Mouse (Mus musculus) hindbrain, embryonic 11.5 days (tissue): ENCODE data around the gene Slc4a3. TPM values are rescaled to one million over a fixed set of nuclear protein-coding genes. Genes with fewer than 3 reads are reported as not detected.

Experiments
- ATAC-seq: fragments of 200-750 bp; cut with Nextera tagmentation; 2 replicates; pipeline ENCODE4 v1.8.0; 2017; ENCODE audit warnings: mild to moderate bottlenecking, moderate TSS enrichment, moderate library complexity; ENCODE audit not compliant: low FRiP score
- DNase-seq: peaks from one replicate; pipeline ENCODE4 v3.0.0-alpha.2; 2015; ENCODE audit warnings: low spot score
- H3K27ac ChIP-seq: fragments of 300-500 bp; sonication (generic); 2 replicates; pipeline ENCODE4 v1.5.1; 2014; ENCODE audit warnings: mild to moderate bottlenecking, low read depth, low read length
- H3K27me3 ChIP-seq: fragments of 300-500 bp; sonication (generic); 2 replicates; pipeline ENCODE4 v1.6.1; 2014; ENCODE audit warnings: mild to moderate bottlenecking, low read length, moderate library complexity, mixed read lengths; ENCODE audit not compliant: control insufficient read depth, insufficient read depth
- H3K36me3 ChIP-seq: fragments of 300-500 bp; sonication (generic); 2 replicates; pipeline ENCODE4 v1.6.1; 2014; ENCODE audit warnings: mild to moderate bottlenecking, low read length, moderate library complexity, mixed read lengths; ENCODE audit not compliant: control insufficient read depth, insufficient read depth
- H3K4me1 ChIP-seq: fragments of 300-500 bp; sonication (generic); replicated peaks from 2 replicates; pipeline ENCODE4 v1.6.1; 2014; ENCODE audit warnings: low read length, mixed read lengths; ENCODE audit not compliant: control insufficient read depth, insufficient read depth
- H3K4me2 ChIP-seq: fragments of 300-500 bp; sonication (generic); replicated peaks from 2 replicates; pipeline ENCODE4 v1.6.1; 2014; ENCODE audit warnings: mild to moderate bottlenecking, low read depth, low read length
- H3K4me3 ChIP-seq: fragments of 300-500 bp; sonication (generic); 2 replicates; pipeline ENCODE4 v1.5.1; 2014; ENCODE audit warnings: low read depth, low read length
- H3K9ac ChIP-seq: fragments of 300-500 bp; sonication (generic); 2 replicates; pipeline ENCODE4 v1.6.1; 2014; ENCODE audit warnings: low read depth, low read length
- H3K9me3 ChIP-seq: fragments of 300-500 bp; sonication (generic); 2 replicates; pipeline ENCODE4 v1.6.1; 2016; ENCODE audit warnings: low read length; ENCODE audit not compliant: control insufficient read depth
- WGBS: fragments of 180-500 bp; shearing (Covaris S2); extraction: QIAGEN DNeasy Blood & Tissue Kit; methylation state at CpG from one replicate; pipeline ENCODE4 v1.1.7; 2014; 5-methylcytosine and 5-hydroxymethylcytosine counted together
- polyA plus RNA-seq: library from polyadenylated mRNA; unstranded; fragments of >200 nt; fragmentation: Nextera tagmentation; extraction: Ambion mirVana; gene quantifications from 2 replicates; pipeline ENCODE4 v1.2.1, GENCODE M21; 2014

Slc4a3 gene
- 8.0 and 9.2 TPM in 2 replicates for polyA plus RNA-seq

DNA sequence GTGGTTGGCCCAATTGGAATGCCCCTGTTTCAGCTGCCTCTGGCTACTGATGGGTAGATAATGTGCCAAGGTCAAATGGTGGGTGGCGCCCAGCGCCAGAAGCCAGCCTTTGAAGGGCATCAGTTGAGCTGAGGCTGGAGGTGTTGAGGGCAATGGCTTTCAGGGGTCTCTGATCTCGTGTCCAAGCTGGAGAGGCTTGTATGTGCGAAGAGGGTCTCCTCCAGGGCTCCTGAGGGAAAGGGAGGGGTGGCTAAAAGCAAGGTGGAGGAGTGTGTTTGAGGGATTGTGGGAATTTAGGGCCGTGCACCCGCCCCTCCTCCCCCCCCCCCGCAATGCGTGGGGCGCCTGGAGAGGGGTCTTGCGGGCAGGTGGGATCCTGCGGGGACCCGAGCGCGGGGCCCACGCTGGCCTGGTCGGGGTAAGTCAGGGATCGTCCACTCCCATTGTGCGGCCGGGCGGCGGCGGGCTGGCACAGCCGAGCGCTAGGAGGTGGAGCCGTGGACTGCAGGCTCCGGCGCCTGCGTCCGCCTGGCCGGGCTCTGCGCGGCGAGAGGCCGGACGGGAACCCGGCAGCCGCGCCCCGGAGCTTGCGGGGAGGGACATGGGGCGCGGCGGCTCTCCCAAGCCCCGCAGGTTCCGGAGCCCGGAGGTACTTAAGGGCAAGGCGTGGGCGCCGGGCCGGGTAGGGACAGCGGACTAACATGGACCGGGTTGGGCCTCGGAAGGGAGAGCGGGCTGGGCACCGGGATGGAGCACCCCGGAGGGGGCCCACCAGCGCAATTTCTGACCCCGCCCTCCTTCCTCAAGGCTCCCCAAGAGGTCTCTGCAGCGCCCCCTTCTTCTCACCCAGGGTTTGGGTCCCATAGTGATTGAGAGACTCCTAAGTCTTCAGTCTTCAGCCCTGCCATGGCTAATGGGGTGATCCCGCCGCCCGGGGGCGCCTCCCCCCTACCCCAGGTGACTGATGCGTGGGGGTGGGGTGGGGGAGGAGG lies at the start of gene Slc4a3:
Gene Slc4a3 (plus strand): TSS at position 302 of the 992 bp plus-strand sequence.
- peak within 1 kb of the TSS; percentile 73 for H3K4me3 ChIP-seq
- no peaks in the 10 kb centered on the region for H3K27me3 ChIP-seq
- DNase-seq (peak; percentile 77), ATAC-seq (peak; percentile 83)
- no peaks in the 10 kb centered on the region; the same call in 1 of the 2 replicates for H3K36me3 ChIP-seq
- peak within 1 kb of the TSS; percentile 74 for H3K27ac ChIP-seq
- H3K9ac ChIP-seq, result peak within 1 kb of the TSS; percentile 83
- WGBS, result 2% methylated on average over 54 of the region's 64 CpGs
- H3K4me2 ChIP-seq, result peak within 1 kb of the TSS; percentile 81
- no peaks in the 10 kb centered on the region for H3K9me3 ChIP-seq
- 0 out of 2 replicates have a peak, but pooled peaks cover 2% of the 10 kb centered on the region for H3K4me1 ChIP-seq

DNA sequence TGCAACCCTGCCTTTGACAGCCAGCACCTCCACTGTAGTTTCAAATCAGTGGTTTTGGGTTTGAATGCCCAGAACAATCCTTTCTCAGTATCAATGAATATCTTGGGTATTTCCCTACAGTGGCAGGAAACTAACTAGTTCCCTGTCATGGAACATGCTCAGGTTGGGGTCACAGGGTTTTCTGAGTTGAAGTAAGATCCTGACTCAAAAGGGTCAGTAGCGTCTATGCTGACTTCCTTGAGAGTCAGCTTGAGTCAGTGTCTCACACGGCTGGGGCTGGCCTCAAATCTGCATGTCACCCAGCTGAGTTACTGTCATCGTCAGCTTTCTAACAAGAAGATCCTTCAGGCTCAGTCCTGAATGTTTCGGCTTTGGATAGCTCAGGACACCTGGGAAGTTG lies 47.2 kb upstream of the Slc4a3 start:
- H3K9ac ChIP-seq, result no peak overlapping the region
- H3K27me3 ChIP-seq, result no peaks in the 10 kb centered on the region
- H3K36me3 ChIP-seq, result no peaks in the 10 kb centered on the region
- no peak overlapping the region for H3K4me2 ChIP-seq
- H3K4me3 ChIP-seq, result no peak overlapping the region
- H3K4me1 ChIP-seq, result no peaks in the 10 kb centered on the region
- ATAC-seq (no peak), DNase-seq (no peak)
- no peak overlapping the region for H3K27ac ChIP-seq
- no peaks in the 10 kb centered on the region for H3K9me3 ChIP-seq
- WGBS, result 85% methylated on average over 4 of the region's 4 CpGs

DNA sequence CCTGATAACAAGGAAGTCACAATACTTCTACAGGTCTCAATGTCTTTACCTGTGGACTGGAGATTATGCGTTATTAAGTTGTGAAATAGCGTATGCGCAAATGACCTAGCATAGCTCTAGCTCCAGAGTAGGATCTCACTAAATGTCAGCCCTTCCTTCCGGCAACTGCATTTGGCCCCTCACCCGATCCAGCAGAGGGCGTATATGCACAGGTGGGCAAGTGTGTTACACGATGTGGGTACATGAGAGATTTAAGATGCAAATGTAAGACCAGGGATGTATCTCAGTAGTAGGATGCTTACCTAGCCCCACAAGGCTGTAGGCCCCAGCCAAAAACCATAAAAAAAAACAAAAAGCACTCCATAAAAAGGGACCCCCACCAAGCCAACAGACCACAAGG lies 46.6 kb upstream of the Slc4a3 start:
- no peaks in the 10 kb centered on the region for H3K36me3 ChIP-seq
- H3K4me1 ChIP-seq, result no peaks in the 10 kb centered on the region
- no peak overlapping the region for H3K4me2 ChIP-seq
- H3K27me3 ChIP-seq, result peaks cover 1% of the 10 kb centered on the region; the same call in 1 of the 2 replicates
- H3K27ac ChIP-seq, result no peak overlapping the region
- ATAC-seq, result no peak
- DNase-seq, result no peak
- no peak overlapping the region for H3K9ac ChIP-seq
- no peak overlapping the region for H3K4me3 ChIP-seq
- H3K9me3 ChIP-seq, result no peaks in the 10 kb centered on the region
- 87% methylated on average over 7 of the region's 7 CpGs for WGBS

DNA sequence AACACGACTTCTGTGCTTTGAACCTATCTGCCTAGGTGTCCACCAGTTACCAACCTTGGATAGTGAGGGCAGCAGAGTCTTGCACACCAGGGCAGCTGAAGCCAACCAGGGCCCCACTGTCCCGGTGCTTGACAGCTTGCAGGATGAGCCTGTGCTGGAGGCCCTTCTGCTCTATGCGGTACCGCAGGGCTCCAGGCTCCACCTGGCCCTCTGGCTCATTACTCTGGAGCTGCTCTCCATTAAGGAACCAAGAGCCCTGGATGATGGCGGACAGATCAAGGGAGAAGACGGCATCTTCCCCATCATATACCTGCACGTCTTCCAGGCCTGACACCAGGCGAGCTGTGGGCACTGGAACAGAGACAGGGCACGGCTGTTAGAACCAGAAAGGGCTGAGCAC lies 44.2 kb upstream of the Slc4a3 start:
- DNase-seq (no peak), ATAC-seq (no peak)
- Histone ChIP-seq H3K4me3 (no peak overlapping the region), H3K36me3 (no peaks in the 10 kb centered on the region), H3K4me1 (0 out of 2 replicates have a peak, but pooled peaks cover 4% of the 10 kb centered on the region), H3K27me3 (peaks cover 6% of the 10 kb centered on the region), H3K9ac (no peak overlapping the region), H3K27ac (no peak overlapping the region), H3K4me2 (no peak overlapping the region), H3K9me3 (no peaks in the 10 kb centered on the region)
- 97% methylated on average over 9 of the region's 9 CpGs for WGBS

DNA sequence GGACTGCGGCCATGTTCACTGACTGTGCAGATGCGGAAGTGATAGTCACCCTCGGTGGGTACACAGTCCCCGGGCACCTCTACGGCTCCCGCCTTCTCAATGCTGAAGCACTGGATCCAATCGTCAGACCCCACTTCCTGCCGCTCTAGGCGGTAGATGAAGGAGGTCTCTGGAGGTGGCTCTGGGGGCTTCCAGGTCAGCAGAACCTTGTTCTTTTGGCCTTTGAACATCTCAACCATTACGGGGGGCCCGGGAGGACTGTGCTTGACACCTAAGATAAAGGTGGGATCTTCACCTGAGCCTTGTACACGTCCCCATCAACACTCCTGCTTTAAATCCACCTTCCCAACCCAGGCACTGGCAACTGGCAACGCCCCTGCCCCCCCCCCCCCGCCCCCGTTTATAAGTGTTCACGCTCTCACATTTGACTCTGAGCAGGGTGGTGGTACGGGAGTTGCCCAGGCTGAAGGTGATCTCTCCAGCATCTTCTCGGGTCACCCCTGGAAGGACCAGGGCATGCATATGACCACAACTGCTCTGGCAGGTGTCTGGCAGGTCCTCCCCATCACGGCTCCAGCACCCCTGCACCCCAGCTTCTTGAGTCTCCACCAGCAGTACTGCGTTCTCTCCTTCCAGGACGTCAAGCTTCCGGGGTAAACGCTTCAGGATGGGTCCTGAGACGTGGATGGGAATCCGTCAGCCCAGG lies 43.0 kb upstream of the Slc4a3 start:
- H3K27ac ChIP-seq, result no peak overlapping the region
- no peaks in the 10 kb centered on the region for H3K9me3 ChIP-seq
- no peak overlapping the region for H3K9ac ChIP-seq
- no peak overlapping the region for H3K4me3 ChIP-seq
- H3K27me3 ChIP-seq, result peaks cover 6% of the 10 kb centered on the region
- ATAC-seq (no peak), DNase-seq (no peak)
- H3K4me2 ChIP-seq, result no peak overlapping the region
- 84% methylated on average over 24 of the region's 25 CpGs for WGBS
- H3K36me3 ChIP-seq, result no peaks in the 10 kb centered on the region
- H3K4me1 ChIP-seq, result 0 out of 2 replicates have a peak, but pooled peaks cover 4% of the 10 kb centered on the region

DNA sequence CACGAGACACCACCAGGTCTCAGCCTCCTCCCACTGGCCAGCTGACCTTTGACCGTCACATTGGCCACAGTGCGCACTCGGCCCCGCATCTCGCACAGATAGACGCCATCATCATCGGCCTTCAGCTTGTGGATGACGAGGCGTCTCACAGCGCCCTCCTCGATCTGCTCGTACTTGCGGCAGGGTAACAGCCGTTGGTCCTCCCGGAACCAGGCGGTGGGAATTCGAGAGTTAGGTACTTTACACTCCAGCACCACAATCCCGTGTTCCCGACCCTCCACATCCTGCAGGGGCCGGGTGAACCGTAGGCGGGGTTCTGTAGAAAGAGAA lies 42.5 kb upstream of the Slc4a3 start:
- no peak overlapping the region for H3K4me3 ChIP-seq
- H3K36me3 ChIP-seq, result no peaks in the 10 kb centered on the region

DNA sequence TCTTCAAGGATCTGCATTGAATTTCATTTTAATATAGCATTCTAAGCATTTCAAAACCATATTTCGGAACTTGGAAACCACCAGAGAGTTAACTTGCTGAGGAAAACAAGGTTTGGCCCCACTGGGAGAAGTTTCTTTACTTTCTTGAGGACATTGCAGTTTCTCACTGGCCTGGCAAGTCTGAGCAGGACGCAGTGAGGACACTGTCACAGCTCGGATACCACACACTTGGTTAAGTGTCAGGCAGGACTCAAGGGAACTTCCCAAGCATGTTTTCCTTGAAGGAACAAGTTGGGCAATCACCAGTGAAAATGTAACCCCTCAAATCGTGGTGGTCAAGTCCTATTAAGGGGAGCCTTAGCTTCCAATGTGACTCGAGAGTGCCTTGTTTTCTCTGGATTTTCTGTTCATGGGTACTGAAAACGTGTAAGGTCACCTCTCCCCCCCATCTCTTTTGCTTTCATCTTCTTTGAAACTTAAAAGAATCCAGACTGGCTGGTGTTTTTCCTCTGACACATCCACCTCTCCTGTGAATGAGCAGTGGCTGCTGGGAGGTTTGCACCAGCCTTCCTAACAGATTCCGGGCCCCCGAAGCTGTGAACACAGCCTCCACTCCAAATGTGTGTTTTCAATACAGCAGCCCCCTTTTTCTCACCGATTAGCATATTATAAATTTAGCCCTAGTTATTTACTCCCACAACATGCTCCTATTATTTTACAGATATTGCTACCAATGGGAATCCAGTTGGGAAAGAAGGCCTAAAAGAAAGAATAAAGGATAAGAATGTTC lies 41.6 kb upstream of the Slc4a3 start:
- H3K9ac ChIP-seq, result no peak overlapping the region; the same call in 1 of the 2 replicates
- H3K27me3 ChIP-seq, result peaks cover 12% of the 10 kb centered on the region
- 65% methylated on average over 9 of the region's 9 CpGs for WGBS
- ATAC-seq, result no peak
- no peaks in the 10 kb centered on the region for H3K9me3 ChIP-seq
- DNase-seq, result no peak
- no peak overlapping the region for H3K27ac ChIP-seq
- peak overlapping the region; percentile 95 for H3K4me2 ChIP-seq
- H3K36me3 ChIP-seq, result no peaks in the 10 kb centered on the region
- 0 out of 2 replicates have a peak, but pooled peaks cover 4% of the 10 kb centered on the region for H3K4me1 ChIP-seq
- peak overlapping the region; percentile 82; the same call in 1 of the 2 replicates for H3K4me3 ChIP-seq

More for the DNA sequence above, 42.5 kb upstream of the Slc4a3 start:
- H3K4me2 ChIP-seq, result no peak overlapping the region
- H3K9ac ChIP-seq, result no peak overlapping the region
- WGBS, result 72% methylated on average over 23 of the region's 23 CpGs
- DNase-seq (no peak), ATAC-seq (no peak)
- H3K9me3 ChIP-seq, result no peaks in the 10 kb centered on the region
- no peak overlapping the region for H3K27ac ChIP-seq
- 0 out of 2 replicates have a peak, but pooled peaks cover 4% of the 10 kb centered on the region for H3K4me1 ChIP-seq
- H3K27me3 ChIP-seq, result peaks cover 6% of the 10 kb centered on the region
